Mouse (Mus musculus) retina, postnatal 7 days (tissue): Measurements from ENCODE around the gene Tenm4.

Source experiments
- DNase-seq: peaks from one replicate; pipeline ENCODE4 v3.0.0-alpha.2; 2012; ENCODE audit warnings: low read depth, low spot score

Tenm4 gene

DNA sequence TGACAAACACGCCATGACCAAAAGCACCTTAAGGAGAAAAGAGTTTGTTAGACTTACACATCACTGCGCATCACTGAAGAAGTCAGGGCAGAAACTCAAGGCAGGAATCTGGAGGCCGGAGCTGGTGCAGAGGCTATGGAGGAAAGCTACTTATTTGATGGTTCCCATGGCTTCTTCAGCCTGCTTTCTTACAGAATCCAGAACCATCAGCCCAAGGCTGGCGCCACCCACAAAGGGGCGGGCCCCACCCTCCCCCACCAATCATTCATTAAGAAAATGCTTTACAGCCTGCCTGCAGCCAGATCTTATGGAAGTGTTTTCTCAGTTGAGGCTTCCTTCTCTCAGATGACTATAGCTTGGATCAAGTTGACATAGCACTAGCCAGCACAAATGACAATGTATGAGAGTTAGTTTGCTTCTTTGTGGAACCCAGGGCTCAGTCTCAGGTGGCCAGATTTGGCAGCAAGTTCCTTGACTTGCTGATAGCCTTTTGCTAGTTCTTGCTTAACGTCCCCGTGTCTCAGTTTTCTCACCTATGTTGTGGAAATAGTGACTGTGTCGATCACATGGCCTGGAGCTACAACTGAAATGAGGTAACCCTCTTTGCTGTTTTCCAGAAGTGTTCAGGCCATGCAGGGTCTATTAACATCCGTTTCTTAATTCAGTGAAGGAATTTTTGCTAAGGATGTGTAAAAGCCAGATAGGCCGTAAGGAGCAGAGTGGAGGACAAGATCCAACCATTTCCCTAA is 32.9 kb downstream of the Tenm4 start:
- DNase-seq = no peak

DNA sequence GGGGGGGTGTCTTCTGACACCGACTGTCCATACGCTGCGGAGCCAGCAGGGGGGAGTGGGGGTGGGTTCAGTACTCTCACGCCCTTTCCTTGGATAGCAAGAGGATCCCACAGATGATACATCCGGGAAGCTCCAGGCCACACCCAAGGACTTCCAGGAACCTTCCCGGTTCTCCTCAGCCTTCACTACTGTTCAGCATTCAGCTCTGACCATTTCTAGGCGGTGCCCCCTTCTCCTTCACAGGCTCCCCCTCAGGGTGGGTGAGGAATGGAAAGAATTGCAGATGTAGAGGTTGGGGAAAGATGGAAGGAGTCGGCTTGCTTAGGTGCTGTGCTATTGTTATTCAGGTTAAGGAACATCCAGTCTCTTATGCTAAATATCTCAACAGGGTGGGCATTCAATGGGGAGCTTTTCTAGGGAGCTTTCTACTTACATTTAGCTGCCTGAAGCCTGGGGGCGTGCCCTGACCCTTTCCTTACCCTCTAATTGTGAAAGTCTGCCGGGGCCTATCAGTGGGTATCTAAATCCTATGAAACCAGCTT is 33.8 kb downstream of the Tenm4 start:
- DNase-seq = no peak

DNA sequence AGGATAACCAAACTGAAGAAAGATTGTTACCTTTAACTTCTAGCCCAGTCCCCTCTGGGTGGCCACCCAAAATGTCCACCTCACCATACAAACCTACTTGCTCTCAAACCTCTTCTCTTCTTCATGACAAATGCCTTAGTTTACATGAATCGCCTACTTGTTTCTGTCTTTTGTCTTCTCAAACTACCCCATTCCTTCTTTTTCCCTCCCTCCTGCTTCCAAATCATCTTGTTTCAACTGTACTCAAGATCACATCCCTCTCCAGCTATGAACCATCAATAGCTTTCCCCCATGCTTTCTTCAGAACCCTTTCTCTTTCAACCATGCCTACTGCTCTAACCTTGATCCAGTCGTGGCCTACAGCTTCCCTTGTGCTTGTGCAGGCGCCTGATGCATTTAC is 36.0 kb downstream of the Tenm4 start:
- no peak for DNase-seq

DNA sequence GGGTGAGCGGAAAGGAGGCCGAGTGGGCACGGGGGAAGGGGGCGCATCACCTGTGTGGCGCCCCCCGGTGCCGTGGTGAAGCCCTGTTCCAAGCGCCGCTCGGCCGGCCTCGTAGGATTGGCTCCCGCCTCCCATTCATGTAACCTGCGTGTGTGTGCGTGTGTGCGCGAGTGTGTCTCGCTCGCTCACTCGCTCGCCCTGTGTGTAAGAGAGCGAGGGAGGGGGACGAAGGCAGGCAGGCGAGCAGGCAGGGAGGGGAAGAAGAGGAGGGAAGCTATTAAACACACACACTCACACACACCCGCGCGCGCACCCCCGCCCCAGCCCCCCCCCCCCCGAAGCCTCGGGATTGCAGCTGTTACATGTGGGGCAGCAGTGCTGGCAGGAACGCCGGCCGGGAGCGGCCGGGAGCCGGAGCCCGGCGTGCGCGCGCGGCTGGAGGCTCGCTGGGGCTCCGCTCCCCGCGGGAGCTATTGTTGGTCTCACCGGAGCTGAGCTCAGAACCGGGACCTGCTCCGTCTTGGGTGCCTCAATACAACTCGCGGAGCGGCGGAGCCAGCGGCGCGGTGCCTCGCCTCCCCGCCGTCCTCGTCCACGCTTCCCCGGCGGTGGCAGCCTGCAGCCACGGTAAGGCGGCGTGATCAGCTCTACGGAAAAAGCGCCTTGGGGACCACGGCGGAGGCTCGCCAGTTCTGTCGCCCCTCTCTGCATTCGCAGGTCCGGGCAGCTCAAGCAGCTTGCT is 38.9 kb downstream of the Tenm4 start:
- DNase-seq = no peak

DNA sequence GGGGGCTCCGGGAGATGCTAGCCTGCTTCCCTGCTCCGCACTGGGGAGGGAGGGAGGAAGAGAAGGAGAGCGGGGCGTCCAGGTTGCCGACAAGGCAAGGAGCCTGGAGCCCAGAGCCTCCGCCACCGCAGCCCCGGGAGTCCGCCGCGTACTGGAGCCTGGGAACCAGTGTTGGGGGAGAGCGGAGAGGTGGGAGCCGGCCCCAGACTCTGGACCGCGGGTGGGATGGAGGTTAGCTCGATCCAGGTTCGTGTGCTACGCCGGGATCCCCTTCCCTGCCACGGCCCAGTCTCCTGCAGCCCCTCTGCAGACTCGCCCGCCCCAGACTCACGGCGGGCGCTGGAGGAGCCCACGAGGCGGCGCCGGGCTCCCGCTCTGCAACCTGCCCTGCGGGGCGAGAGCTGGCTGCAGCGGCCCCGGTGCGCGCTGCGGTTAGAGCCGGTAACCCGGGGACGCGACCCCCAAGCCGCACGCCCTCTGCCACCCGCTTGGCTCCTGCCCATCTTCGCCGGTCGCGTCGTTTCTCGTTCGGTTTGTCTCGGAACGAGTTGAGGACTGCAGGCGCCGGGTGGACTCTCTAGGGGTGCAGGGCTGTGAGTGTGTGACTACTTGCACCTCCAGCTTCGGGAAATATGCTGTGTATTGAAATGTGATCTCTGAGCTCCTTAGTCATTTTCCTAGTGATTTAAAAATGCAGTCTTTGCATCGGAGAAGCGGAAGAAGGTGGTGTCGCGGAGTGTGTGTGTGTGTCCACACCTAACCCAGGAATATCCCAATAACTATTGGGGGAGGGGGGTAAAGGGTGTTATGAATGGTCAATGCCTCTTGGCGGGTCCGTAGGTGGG is 39.7 kb downstream of the Tenm4 start:
- peak; percentile 39 for DNase-seq

DNA sequence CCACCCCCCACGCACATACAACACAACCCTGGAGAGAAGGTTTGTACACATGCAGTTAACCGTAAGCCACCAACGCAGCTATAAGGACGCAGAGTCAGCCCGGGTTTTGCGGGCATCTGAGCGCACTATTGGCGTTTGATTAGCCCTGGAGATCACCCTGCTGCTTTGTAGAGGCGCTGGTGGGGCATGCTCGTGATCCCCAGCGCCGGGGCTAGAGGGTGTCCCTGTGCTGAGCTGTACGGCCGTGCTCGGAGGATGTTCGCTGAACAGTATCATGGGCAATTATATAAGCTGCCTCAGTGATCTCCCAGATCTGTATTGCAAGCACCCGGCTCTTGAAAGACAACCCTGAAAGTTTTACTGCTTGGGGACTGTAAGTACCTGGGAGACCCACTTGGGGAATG is 40.6 kb downstream of the Tenm4 start:
- DNase-seq = no peak

DNA sequence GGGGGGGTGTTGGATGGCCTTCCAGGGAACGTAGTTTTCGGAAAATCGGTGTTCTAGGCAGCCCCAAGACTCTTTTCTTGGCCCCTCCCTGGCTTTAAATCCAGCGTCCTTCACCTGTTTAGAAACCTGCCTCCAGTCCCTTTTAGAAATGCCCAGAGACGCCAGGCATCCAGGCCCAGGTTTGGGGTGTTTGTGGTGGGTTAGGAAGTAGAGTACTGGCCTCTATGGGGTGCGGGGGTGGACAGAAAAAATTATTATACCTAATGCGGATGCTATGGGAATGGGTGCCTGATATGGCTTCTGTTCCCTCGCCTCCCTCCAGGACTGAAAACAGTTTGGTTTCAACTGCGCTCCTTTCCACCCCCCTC is 41.2 kb downstream of the Tenm4 start:
- DNase-seq = no peak

DNA sequence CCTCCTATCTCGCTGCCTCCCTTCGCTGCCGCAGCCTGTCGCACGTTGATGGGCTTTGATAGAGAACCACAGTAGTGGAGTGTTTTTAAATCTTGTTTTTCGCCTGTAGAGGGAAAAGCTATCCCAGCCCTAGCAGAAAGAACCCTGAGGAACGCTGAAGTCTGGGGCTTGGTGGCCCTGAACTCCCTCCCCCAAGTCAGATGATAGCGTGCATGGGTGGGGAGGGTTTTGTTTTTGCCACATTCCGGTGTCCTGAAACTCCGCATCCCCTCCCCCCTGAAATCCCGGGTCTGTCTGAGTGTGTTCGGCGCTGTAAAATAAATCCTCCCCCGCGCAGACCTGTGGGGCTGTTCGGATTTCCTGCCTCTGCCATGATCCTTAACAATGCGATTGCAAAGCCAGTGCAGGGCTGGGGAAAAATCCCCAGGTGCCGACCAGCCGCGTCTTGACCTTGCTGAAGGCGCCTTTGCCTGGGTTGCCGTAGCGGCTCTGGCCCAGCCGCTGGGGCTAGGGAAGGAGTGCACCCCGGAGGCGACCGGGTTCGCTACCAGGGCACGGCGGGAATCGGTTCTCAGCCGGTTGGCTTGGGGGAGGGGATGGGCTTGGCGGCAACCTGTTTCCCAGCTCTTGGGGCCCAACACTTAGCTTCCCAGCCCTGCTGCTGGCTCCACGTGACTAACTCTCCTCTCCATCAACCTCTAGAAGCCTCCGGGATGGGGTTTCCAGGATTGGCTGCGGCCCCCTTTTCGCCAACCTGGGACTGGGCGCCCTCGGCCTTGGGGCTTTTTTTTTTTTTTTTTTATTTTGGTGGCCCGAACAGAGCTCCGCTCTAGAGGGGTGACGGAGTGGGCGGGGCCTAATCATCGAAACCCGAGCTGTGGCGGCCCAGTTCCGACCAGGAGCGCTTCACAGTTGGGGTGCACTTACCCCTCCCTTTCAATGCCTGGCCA is 41.8 kb downstream of the Tenm4 start:
- no peak for DNase-seq

DNA sequence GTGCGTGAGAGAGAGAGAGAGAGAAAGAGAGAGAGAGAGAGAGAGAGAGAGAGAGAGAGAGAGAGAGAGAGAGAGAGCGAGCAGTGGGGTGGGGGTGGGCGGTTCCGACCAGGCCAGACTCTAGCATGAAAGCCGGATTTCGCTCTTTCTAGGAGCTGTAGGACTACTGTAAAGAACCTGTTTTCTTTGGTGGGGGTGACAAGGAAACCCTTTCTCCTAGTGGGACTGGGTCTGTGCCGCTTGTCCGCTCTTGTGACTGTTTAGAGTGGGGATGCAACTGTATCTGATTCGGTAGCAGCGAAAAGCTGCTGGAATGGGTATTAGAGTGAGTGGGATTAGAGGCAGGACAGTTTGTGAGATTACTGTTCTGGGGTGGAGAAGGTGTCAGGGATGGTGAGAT is 42.7 kb downstream of the Tenm4 start:
- no peak for DNase-seq

DNA sequence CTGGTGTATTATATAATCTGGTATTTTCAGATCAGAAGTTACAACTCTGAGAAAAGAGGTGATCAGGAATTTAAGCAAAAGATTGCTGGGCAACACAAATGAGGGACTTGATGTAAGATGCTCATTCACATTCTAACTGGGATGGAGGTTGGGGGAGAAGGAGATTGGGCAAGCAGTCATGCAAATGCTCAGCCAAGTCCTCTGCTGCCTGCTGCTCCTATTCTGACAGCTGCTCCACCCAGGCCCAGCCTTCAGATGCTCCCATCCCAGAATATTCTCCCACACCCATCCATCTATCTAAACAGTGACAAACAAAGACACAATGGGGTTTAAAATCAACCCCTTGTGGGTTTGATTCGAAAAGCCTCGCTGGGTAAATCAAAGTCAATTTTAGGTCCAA is 43.8 kb downstream of the Tenm4 start:
- DNase-seq = no peak

DNA sequence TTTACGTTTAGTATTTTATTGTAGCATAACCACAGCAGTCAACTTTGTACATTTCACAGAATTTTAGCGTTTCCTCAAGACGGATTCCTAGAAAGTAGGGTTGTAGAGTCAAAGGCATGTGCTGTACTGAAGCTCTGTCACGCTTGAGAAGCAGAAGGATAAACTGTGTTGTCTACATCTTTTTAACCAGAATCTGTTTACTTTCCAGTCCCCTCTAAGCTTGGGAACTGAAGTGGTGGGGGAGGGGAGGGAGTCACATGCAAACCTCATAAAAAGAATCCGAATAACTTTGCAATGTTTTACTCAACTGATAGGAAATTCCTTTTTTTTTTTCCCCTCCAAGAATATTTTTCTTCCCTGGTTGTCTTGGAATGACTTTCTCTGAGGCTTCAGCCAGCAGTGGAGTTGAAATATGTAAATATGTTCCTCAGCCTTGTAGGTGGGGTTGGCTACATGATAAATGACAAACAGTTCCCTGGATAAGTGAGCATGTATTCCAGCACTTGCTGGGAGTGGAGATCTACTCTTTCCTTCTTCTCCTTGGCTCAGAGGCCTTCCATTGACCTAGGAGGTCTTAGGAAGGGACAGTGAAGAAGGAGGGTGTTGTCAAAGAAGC is 45.0 kb downstream of the Tenm4 start:
- DNase-seq = no peak

DNA sequence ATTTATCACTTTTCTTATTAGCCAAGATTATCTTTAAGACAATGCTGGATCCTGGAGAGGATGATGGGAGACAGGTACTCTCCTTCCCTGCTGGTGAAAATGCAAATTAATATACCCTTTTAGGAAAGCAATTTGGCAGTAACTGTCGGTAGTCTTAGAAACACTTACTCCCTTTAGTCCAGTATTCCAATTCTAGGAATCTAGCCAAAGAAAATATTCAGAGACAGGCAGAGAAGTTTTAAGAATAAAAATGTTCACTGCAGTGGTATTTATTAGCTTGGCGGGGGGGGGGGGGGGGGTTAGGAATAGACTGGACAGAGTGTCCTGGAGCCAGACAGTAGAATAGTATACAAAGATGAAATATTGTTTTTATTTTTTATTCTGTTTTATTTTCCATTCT is 48.3 kb downstream of the Tenm4 start:
- no peak for DNase-seq

DNA sequence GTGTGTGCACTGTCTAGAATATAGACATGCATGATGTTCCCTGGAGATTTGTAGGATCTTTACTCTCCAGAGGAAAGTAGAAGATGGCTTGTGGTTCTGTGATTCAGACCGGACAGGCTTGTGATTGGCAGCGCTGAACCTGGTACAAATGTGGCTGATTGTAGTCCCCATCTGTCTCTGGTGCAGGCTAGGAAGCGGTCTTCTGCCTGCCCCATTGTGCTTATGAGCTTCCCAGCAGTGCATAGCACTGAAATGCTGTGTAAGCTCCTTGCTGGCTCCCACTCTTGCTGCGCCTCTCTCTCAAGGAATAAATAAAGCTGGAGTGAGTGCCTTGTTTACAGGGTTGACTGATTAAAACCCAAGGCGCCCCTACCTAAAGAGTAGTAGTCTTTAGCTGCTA is 49.6 kb downstream of the Tenm4 start:
- no peak for DNase-seq

DNA sequence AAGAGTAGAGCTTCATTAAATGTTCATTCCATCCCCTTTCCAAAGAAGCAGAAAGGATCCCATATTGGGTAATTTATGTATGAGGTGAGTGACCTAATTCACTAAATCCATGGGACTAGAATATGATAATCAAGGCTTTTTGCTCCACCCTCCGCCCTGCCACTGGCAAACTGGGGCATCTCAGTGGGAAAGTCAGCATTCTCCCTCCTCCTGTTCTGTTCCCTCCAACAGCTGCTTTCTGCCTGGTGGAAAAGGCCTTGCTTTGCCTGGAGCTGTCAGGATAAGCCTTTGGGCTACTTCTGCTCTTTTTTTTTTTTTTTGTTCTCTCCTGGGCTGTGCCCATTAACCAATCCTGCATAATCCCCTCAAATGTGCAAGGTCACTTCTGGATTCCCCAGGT is 51.5 kb downstream of the Tenm4 start:
- DNase-seq = no peak

DNA sequence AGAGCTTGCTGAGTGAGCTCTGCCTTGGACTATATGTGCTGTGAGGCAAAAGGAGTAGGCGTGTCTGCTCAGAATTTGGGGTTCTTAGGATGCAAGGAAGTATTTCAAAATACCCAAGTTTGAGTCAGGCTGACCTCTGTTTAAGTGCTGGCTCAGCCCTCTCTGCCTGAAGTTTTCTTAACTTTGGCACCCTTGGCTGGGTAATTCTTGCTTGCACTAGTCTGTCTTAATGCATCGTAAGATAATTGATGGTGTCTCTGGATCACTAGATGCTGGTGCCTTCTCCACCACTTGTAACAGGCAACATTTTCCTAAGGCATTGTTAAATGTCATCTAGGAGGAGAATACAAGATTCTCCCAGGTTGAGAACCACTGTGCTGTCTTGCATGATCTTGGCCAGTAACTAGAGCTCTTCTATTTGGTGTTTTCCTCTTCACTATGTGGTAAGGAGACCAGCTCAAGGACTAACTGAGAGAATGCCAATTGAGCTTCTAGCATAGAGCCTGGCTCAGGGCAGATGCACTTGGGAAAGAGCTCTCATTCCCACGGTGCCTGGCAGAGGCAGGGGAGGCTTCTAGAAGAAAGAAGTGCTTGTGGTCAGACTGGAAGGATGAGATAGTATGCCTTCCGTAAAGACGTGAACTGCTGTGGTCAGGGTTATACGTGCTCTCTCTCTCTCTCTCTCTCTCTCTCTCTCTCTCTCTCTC is 57.7 kb downstream of the Tenm4 start:
- no peak for DNase-seq

DNA sequence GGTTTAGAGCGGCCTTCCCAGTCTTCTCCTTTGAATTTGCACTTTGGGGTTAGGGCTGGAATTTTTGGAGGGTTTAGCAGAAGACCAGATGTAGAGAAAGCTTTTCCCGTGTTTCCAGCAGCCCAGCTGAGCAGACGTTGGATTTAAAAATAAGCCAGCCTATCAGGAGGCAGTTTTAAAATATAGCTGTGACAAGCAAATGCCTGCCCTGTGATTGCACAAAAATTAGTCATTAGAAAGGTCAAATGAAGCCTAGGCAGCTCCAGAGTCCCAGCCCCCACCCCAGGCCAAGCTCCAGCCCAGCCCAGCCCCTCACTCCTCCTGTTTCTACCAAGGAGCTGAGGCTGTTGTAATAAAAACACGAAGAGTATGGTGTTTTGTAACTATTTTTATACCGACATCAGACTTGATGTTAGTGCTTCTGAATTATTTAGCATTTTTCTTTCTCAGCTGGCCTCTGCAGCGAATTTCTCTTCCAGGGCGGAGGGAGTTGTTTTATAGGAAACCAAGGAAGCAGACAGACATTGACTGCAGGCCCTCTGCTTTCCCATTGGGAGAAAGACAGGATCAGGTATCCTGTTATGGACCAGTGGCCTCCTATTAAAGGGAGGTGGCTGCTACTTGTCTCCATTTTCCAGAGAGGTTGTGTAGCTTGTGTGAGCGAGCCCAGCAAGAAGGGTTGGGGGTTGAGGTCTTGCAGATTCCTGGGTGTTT is 59.1 kb downstream of the Tenm4 start:
- DNase-seq = no peak

DNA sequence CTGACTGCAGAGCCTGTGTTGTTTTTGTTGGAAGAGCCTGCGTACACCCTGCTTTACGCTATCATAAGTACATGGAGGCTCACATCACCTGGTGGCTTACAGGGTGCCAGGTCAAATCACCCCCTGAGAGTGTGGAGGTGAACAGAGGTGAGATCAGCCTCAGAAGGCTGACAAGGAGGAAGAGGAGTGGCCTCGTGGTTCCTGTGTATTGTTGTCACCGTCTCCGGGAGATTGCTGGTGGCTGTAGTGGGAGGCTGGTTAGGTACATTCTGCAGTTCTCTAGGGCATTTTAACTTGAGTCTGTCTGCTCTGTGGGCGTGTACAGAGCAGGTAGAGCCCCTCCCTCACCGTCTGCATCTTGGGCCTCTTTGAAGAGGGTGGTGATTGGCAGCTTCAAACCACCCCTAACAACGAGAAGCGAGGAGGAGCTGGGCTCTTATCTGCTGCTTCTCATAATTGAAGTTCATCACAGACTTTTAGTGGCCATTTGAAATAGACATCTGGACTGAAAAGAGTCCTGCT is 59.7 kb downstream of the Tenm4 start:
- DNase-seq = no peak

DNA sequence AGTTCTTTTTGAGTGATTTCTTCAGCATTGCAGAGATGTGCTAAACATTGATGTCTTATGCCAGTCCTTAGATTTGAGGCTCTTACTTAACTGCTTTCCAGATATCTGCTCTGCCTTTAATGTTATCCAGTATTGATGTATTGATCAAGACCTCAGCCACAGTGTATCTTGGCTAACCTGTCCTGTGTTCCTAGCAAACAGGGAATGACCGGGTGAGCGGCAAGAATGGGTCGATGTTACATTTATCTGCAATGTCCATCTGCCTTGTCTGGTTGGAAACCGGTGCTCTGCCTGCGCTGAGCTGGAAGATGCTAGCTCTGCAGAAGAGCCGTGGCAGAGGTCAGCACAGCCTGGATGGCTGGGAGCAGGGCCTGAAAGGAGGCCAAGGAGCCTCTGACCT is 64.8 kb downstream of the Tenm4 start:
- no peak for DNase-seq

DNA sequence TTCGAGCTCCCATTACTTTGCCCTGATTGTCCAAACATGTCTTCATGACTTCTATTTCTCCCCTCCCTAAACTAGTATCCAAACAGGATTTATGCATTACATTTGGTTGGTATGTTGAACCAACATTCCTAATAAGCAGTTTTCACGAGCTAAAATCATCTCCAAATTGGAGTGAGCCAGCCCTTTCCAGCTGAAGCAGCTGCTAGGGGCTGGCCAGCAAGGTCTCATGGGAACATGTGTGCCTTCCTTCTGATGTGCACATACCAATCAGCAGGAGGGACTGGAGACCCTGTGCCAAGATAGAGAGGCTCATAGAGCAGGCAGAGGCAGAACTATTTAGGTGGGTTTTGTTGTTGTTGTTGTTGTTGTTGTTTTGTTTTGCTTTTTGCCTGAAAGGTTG is 69.6 kb downstream of the Tenm4 start:
- no peak for DNase-seq
